Mouse (Mus musculus) Patski (cell line): Measurements from ENCODE around the gene Ntf3. TPM values are rescaled to one million over a fixed set of nuclear protein-coding genes. Genes with fewer than 3 reads are reported as not detected.

Experiments
- ATAC-seq: fragments of 100-300 bp; one replicate; pipeline ENCODE4 v1.8.0; 2021
- CTCF ChIA-PET: fragments of 350-600 bp; sonication (Branson Sonifier 250); formaldehyde crosslinking; loops from one replicate; lab custom pipeline; 2022; ENCODE audit warnings: inconsistent platforms; lab: Charles Lee
- POLR2A ChIA-PET: fragments of 350-600 bp; sonication (Branson Sonifier 250); formaldehyde crosslinking; loops from one replicate; lab custom pipeline; 2022; ENCODE audit warnings: antibody characterized with exemption, inconsistent platforms; lab: Charles Lee
- DNase-seq: peaks from one replicate; pipeline ENCODE4 v3.0.0-alpha.2; 2011; ENCODE audit warnings: low read depth, low spot score
- H3K27me3 ChIP-seq: fragments of 371-371 bp; one replicate; pipeline ENCODE4 v1.5.1; 2021
- CTCF ChIP-seq: fragments of 100-300 bp; IDR thresholded peaks from one replicate; pipeline ENCODE4 v1.5.1; 2021
- in situ Hi-C: fragments of 300-500 bp; cut with MboI; formaldehyde crosslinking; loops from 3 replicates; pipeline ENCODE4 v1.11.1; 2018; ENCODE audit warnings: low pct_unique_long_range_greater_than_20kb, mixed read lengths
- polyA plus RNA-seq: library from polyadenylated mRNA; unstranded; gene quantifications from one replicate; pipeline ENCODE4 v1.2.3, GENCODE M21; 2021

Gene Ntf3
- polyA plus RNA-seq, result not detected

DNA sequence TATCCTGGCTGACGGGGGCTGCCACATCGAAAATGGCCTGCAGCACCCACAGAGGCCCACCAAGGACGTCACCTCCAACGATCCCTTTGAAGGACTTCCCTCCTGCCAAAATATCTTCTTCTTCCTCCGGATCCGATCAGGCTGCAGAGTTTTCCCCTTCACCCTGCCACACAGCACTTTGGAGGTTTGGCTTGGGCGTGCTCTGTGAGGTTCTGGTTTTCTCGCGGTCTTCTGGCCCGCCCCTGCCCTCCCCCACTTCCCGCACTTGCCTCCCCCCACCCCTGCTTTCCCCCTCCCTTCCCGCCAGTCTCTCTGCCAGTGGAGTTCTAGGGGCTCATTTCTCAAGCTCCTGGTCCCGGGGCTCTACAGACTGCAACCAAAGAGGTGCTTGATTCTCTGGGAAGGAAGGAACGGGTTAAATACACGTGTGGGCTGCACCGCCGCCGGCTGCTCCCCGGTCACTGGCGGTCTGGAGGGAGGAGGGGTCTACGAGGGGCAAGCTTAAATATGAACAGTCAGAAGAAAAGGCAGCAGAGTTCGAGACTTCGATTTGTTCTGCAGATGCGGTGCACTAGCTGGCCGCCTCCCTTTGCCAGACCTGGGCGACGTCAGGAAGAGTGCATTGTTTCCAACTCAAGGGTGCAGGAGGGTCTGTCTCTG, at the start of gene Ntf3:
Gene Ntf3 (minus strand): TSS at position 363 of the 660 bp plus-strand sequence.
- TF ChIP-seq CTCF, result no peak
- H3K27me3 ChIP-seq, result no peaks in the 10 kb centered on the region
- CTCF ChIA-PET, result interaction anchor here (1.9 kb wide), 1 partner anchor 12 kb away, joined by 6 read pairs; no protein-coding TSS in a partner anchor
- ATAC-seq, result no peak
- in situ Hi-C loops, result loop anchor here (5.0 kb wide), 1 partner anchor 544 kb away; no protein-coding TSS in a partner anchor
- DNase-seq, result no peak
- POLR2A ChIA-PET, result interaction anchor here (0.6 kb wide), 1 partner anchor 202 kb away, joined by 3 read pairs; no protein-coding TSS in a partner anchor

DNA sequence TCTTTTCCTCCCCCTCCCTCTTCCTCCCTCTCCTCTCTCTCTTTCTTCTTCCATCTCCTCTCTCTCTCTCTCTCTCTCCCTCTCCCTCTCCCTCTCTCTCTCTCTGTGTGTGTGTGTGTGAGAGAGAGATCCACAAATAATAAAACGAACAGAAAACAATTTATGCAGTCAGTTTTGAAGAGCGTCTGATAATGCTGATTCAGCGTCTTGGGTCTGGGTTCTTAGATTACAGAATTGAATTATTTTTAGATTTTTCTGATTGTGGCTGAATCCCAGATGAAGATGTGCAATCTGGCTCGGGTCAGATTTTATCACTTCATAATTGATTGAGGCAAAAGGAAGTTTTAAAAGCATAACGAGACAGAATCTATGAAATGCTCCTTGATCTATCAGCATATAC, 46.6 kb upstream of the Ntf3 start:
- no peak for TF ChIP-seq CTCF
- POLR2A ChIA-PET, result no interaction called here
- in situ Hi-C loops, result no loop called here
- no peak for ATAC-seq
- DNase-seq, result no peak
- peaks cover 7% of the 10 kb centered on the region for H3K27me3 ChIP-seq
- CTCF ChIA-PET, result no interaction called here

DNA sequence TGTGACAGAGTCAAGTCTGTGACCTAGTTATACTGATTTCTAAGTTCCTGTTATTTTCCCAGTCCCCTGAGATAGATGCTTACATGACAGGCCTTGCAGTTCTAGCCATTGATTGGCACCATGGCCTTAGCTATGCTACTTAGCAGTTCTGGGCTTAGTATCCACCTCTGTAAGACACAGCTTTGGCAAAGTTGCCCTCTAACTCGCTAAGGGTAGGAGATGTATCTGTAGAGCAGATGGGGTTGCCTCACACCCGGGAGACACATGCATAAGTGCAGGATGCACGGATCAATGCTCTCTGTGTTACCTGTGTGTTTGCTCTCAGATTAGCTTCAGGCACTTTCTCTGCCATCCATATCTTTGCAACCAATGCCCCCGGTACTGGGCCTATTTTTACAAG, 36.7 kb upstream of the Ntf3 start:
- DNase-seq (no peak), ATAC-seq (no peak)
- ChIA-PET POLR2A (no interaction called here), CTCF (interaction anchor here (1.4 to 1.7 kb wide), 2 partner anchors 9 to 31 kb away, joined by 3 to 4 read pairs; no protein-coding TSS in a partner anchor)
- in situ Hi-C loops, result no loop called here
- peaks cover 14% of the 10 kb centered on the region for H3K27me3 ChIP-seq
- no peak for TF ChIP-seq CTCF

DNA sequence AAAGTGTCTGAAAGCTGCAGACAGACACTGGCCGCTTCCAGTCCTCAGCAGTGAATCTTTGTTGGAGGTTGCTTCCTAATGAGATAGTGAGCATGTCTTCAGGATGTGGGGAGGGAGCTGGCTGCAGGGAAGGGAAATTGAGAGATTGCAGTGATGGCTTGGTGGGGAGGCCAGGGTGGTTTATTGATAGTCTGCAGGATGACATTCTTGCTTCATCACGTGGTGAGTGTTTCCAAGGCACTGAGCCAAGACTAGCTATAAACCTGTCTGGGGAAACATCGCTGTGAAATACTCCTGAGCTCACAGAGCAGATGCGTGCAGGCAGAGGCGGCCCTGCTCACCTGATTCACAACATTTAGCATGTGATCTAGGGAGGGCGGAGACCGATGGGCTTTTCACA, 36.2 kb upstream of the Ntf3 start:
- ATAC-seq, result no peak
- ChIA-PET POLR2A (no interaction called here), CTCF (interaction anchor here (1.4 to 1.7 kb wide), 2 partner anchors 8 to 31 kb away, joined by 3 to 4 read pairs; no protein-coding TSS in a partner anchor)
- TF ChIP-seq CTCF, result no peak
- DNase-seq, result no peak
- H3K27me3 ChIP-seq, result peaks cover 14% of the 10 kb centered on the region
- in situ Hi-C loops, result no loop called here

DNA sequence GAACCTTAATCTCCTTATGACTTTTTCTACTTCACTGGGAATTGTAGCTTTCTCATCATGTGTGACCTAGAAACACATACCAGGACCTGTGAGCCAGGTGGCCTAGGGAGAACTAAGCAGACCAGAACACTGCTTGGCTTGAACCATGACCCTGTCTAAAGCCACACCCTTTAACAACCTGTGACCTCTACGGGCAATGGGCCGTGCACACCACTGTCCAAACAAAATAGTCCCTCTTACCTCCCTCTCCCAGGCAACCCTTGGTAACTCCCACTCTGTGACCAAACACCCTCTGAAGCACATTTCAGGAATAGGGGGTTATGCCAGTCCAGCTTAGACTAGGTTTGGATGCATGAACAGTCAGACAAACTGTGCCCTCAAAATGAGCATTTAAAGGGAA, 35.0 kb upstream of the Ntf3 start:
- in situ Hi-C loops, result no loop called here
- TF ChIP-seq CTCF, result no peak
- H3K27me3 ChIP-seq, result peaks cover 6% of the 10 kb centered on the region
- POLR2A ChIA-PET, result interaction anchor here (0.6 kb wide), 1 partner anchor 9 kb away, joined by 4 read pairs; no protein-coding TSS in a partner anchor
- DNase-seq (no peak), ATAC-seq (no peak)
- CTCF ChIA-PET, result interaction anchor here (1.7 kb wide), 1 partner anchor 30 kb away, joined by 4 read pairs; no protein-coding TSS in a partner anchor

DNA sequence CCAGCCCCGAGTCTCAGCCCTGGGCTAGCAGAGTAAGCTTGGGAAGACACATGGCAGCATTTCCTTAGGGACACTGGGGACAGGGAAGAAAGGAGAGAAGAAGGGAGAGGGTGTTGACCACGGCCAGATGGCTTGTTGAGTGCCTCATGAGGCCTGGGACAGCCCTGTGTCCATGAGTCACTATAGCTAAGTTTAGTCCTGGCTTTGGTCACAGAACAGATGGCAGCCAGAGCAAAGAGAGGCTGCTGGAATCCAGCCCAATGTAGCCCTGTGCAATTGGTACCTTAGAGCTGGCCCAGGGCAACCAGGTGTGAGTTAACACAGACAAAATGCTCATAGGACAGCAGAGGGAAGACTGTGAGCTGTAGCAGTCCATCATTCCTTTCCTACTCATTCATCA, 33.2 kb upstream of the Ntf3 start:
- peaks cover 3% of the 10 kb centered on the region for H3K27me3 ChIP-seq
- DNase-seq (no peak), ATAC-seq (no peak)
- ChIA-PET POLR2A (no interaction called here), CTCF (interaction anchor here (1.3 kb wide), 1 partner anchor 10 kb away, joined by 4 read pairs; no protein-coding TSS in a partner anchor)
- in situ Hi-C loops, result no loop called here
- TF ChIP-seq CTCF, result no peak

DNA sequence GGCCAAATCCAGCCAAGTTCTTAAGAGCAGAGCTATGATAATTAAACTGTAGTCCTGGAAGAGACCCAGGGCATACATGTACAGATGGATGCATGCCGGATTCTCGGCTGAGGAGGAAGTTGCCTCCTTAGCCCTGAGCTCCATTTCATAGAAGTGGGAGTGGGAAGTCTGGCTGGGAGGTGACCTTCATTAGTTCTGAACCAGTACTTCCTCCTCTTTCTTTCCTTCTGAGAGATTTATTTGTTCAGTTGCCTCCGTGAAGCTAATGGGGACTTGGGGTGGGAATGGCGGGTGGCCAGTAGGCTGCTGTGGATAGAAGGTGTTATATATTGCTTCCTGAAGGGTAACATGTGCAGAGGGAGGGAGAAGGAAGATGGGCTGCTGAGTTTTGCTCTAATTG, 28.1 kb upstream of the Ntf3 start:
- in situ Hi-C loops, result no loop called here

DNA sequence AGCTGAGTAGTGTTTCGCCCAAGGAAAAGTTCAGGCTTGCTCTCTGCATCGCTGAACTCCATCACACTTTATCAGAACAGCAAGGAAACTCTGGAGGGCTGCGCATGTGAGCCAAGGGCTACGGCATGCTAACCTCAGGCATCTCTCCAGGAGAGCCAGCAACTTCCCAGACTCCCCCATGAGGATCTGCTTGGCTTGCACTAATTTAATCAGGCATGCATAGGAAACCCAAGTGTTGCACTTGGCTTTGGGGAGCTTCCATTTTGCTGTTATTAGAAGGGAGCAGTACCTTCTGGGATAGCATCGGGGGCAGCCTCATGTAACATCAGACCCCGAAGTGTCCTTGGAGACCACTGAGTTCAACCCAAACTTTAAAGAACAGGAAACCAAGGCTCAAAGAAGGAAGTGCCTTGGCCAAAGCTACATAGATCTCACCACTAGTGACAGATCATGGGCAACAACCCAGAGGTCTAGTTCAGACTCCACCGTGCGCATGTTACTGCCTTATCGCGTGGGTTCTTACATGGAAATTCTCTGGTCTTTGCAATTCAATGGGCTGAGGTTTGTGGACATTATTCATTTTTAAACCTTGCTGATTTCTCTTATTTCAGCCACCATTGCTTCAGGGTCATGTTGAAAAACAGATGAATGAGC, 23.6 kb upstream of the Ntf3 start:
- no peaks in the 10 kb centered on the region for H3K27me3 ChIP-seq
- in situ Hi-C loops, result no loop called here
- TF ChIP-seq CTCF, result no peak
- ATAC-seq (peak; percentile 31), DNase-seq (peak; percentile 27)
- CTCF ChIA-PET, result no interaction called here
- POLR2A ChIA-PET, result no interaction called here

More for the DNA sequence above, 28.1 kb upstream of the Ntf3 start:
- no peak for ATAC-seq
- no peaks in the 10 kb centered on the region for H3K27me3 ChIP-seq
- DNase-seq, result no peak
- POLR2A ChIA-PET, result interaction anchor here (0.5 kb wide), 1 partner anchor 104 kb away, joined by 3 read pairs; no protein-coding TSS in a partner anchor
- no peak for TF ChIP-seq CTCF
- CTCF ChIA-PET, result interaction anchor here (1.1 kb wide), 1 partner anchor 8 kb away, joined by 3 read pairs; no protein-coding TSS in a partner anchor

DNA sequence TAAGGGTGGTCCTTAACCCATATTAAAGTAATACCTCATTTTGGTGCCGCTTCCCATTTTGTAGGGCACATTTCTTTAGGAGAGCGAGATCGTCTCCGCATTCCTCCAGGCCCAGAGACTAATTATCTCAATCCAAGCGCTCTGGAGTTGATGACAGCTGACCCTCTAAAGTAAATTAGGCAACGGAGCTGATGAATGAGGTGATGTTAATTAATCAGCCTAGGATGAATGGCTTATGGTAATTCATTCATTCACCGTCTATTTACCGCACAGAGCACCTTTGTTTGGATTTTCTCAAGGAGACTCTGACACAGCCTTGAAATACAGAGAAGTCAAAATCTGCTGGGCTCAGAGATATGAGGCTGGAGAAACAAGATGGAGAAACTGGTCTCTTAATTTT, 20.7 kb upstream of the Ntf3 start:
- CTCF ChIA-PET, result interaction anchor here (1.4 kb wide), 1 partner anchor 13 kb away, joined by 4 read pairs; no protein-coding TSS in a partner anchor
- TF ChIP-seq CTCF, result no peak
- in situ Hi-C loops, result no loop called here
- DNase-seq (no peak), ATAC-seq (no peak)
- POLR2A ChIA-PET, result no interaction called here
- no peaks in the 10 kb centered on the region for H3K27me3 ChIP-seq

DNA sequence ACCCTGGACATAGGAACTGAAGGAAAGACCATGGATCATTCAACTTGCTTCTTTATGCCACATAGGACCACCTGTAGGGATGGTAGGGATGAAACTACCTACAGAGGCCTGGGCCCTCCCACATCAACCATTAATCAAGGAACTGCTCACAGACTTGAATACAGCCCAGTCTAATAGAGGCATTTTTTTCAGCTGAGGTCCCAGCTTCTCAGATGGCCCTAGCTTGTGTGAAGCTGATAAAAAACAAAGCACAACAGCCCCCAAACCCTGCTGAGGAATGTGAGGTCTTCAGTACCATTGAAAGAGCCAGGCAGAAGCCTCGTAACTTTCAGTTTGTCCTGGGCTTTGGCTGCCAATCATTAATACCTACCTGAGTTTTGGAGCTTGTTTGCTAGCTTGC, 19.4 kb upstream of the Ntf3 start:
- in situ Hi-C loops, result no loop called here
- no peaks in the 10 kb centered on the region for H3K27me3 ChIP-seq
- no peak for TF ChIP-seq CTCF
- POLR2A ChIA-PET, result no interaction called here
- CTCF ChIA-PET, result interaction anchor here (1.4 kb wide), 1 partner anchor 12 kb away, joined by 4 read pairs; no protein-coding TSS in a partner anchor
- DNase-seq, result no peak
- ATAC-seq, result no peak
